Mouse (Mus musculus) limb, embryonic 15.5 days (tissue): Measurements from ENCODE around the gene Pbx4. TPM values are rescaled to one million over a fixed set of nuclear protein-coding genes. Genes with fewer than 3 reads are reported as not detected.
A peak's percentile ranks its signal among the peaks of the same experiment; 100 is the strongest.

Source experiments
- ATAC-seq: fragments of 200-750 bp; cut with Nextera tagmentation; 2 replicates; pipeline ENCODE4 v1.8.0; 2017; ENCODE audit warnings: low read depth, moderate TSS enrichment; ENCODE audit not compliant: insufficient number of reproducible peaks, low FRiP score, low TSS enrichment
- H3K27ac ChIP-seq: fragments of 300-500 bp; sonication (generic); 2 replicates; pipeline ENCODE4 v1.5.1; 2015; ENCODE audit warnings: moderate library complexity, mild to moderate bottlenecking, inconsistent platforms
- H3K27me3 ChIP-seq: fragments of 300-500 bp; sonication (generic); 2 replicates; pipeline ENCODE4 v1.6.1; 2015; ENCODE audit warnings: inconsistent platforms
- H3K36me3 ChIP-seq: fragments of 300-500 bp; sonication (generic); 2 replicates; pipeline ENCODE4 v1.6.1; 2015; ENCODE audit warnings: inconsistent platforms
- H3K4me1 ChIP-seq: fragments of 300-500 bp; sonication (generic); 2 replicates; pipeline ENCODE4 v1.6.1; 2015; ENCODE audit warnings: inconsistent platforms
- H3K4me2 ChIP-seq: fragments of 300-500 bp; sonication (generic); 2 replicates; pipeline ENCODE4 v1.6.1; 2015; ENCODE audit warnings: mild to moderate bottlenecking, inconsistent platforms
- H3K4me3 ChIP-seq: fragments of 300-500 bp; sonication (generic); 2 replicates; pipeline ENCODE4 v1.5.1; 2015; ENCODE audit warnings: mild to moderate bottlenecking, inconsistent platforms
- H3K9ac ChIP-seq: fragments of 300-500 bp; sonication (generic); 2 replicates; pipeline ENCODE4 v1.6.1; 2015; ENCODE audit warnings: inconsistent platforms
- H3K9me3 ChIP-seq: fragments of 300-500 bp; sonication (generic); 2 replicates; pipeline ENCODE4 v1.6.1; 2016; ENCODE audit warnings: inconsistent platforms
- WGBS: fragments of 180-500 bp; shearing (Covaris S2); methylation state at CpG from one replicate; pipeline ENCODE4 v1.1.7; 2015; 5-methylcytosine and 5-hydroxymethylcytosine counted together
- polyA plus RNA-seq: library from polyadenylated mRNA; unstranded; fragments of >200 nt; fragmentation: Nextera tagmentation; extraction: Ambion mirVana; gene quantifications from 2 replicates; pipeline ENCODE4 v1.2.1, GENCODE M21; 2015

The Pbx4 gene
- polyA plus RNA-seq, 1 experiment from 2014 or later: 4.7 TPM

DNA sequence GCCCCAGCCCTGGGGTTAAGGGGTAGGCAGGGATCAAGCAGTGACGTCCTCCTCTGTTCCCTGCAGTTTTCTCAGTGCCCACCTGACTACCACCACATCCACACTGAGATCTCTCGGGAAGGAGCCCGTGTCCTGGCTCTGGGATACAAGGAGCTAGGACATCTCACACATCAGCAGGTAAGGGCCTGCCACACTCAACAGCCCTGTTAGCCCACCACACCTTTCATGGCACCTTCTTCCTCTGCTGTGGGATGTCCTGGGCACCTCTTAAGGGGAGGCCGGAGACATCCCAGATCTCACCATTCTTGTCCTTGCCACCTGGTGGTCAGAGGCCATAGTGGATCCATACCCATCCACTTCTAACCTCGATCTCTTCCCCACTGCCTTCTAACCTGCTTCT, 32.3 kb upstream of the Pbx4 start:
- Histone ChIP-seq H3K27ac (no peak overlapping the region), H3K9ac (no peak overlapping the region), H3K4me2 (no peak overlapping the region), H3K27me3 (no peaks in the 10 kb centered on the region), H3K36me3 (peaks cover 97% of the 10 kb centered on the region), H3K4me3 (no peak overlapping the region), H3K4me1 (no peaks in the 10 kb centered on the region), H3K9me3 (no peaks in the 10 kb centered on the region)
- WGBS: 91% methylated on average over 5 of the region's 5 CpGs
- no peak for ATAC-seq

DNA sequence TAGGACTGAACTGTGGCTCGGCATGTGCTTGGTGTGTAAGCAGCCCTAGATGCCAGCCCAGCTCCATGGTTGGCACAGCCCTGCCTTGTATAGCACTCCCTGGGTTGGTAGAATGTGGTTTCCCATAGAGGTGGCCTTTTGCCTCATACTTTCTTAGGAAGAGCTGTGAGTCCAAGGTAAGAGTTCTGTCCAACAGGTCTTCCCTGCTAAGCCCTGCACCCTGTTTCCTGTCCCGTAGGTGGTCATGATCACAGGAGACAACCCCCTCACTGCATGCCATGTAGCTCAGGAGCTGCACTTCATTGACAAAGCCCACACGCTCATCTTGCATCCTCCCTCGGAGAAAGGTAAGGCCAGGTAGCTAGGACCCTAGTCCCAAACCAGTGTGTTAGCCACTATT, 30.5 kb upstream of the Pbx4 start:
- H3K4me3 ChIP-seq: no peak overlapping the region
- H3K36me3 ChIP-seq: peaks cover 97% of the 10 kb centered on the region
- H3K9me3 ChIP-seq: no peaks in the 10 kb centered on the region
- WGBS: 93% methylated on average over 4 of the region's 4 CpGs
- no peaks in the 10 kb centered on the region for H3K27me3 ChIP-seq
- H3K9ac ChIP-seq: no peak overlapping the region
- H3K4me2 ChIP-seq: no peak overlapping the region
- H3K27ac ChIP-seq: no peak overlapping the region
- H3K4me1 ChIP-seq: no peaks in the 10 kb centered on the region
- ATAC-seq: no peak

DNA sequence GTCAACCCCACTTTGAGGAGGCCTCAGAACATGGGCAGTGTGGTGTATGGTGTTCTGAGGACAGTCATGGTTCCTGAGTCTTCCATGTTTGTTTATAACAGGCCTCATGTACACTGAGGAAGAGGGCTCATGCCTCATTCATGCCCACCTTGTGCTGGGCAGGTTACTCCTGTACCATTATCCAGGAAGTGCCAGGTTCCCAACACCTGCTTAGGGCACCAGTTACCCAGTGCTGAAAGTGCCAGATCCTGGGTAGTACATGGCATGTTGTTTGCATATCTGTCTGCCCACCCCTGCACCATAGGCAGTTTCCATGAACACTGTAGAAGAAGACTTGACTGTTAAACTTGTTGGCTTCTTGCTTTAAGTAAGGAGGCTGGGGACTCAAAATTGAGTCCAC, 30.1 kb upstream of the Pbx4 start:
- Histone ChIP-seq H3K27ac (no peak overlapping the region), H3K4me1 (no peaks in the 10 kb centered on the region), H3K4me2 (no peak overlapping the region), H3K9me3 (no peaks in the 10 kb centered on the region), H3K4me3 (no peak overlapping the region), H3K36me3 (peaks cover 97% of the 10 kb centered on the region), H3K9ac (no peak overlapping the region), H3K27me3 (no peaks in the 10 kb centered on the region)
- no peak for ATAC-seq

DNA sequence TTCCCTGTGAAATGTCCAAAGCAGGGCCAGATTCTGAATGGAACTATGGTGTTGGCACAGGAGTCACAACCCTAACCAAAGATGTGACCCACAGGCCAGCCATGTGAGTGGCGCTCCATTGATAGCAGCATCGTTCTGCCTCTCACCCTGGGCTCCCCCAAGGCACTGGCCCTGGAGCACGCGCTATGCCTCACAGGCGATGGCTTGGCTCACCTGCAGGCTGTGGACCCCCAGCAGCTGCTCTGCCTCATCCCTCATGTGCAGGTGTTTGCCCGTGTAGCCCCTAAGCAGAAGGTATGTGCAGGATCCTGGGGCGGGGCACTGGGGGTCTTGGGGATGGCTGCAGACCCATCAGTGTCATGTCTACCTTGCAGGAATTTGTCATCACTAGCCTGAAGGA, 28.9 kb upstream of the Pbx4 start:
- no peak overlapping the region for H3K4me2 ChIP-seq
- no peaks in the 10 kb centered on the region for H3K27me3 ChIP-seq
- peaks cover 3% of the 10 kb centered on the region for H3K4me1 ChIP-seq
- peaks cover 96% of the 10 kb centered on the region for H3K36me3 ChIP-seq
- H3K27ac ChIP-seq: no peak overlapping the region
- WGBS: 96% methylated on average over 7 of the region's 7 CpGs
- no peak for ATAC-seq
- no peaks in the 10 kb centered on the region for H3K9me3 ChIP-seq
- H3K9ac ChIP-seq: no peak overlapping the region
- H3K4me3 ChIP-seq: no peak overlapping the region

DNA sequence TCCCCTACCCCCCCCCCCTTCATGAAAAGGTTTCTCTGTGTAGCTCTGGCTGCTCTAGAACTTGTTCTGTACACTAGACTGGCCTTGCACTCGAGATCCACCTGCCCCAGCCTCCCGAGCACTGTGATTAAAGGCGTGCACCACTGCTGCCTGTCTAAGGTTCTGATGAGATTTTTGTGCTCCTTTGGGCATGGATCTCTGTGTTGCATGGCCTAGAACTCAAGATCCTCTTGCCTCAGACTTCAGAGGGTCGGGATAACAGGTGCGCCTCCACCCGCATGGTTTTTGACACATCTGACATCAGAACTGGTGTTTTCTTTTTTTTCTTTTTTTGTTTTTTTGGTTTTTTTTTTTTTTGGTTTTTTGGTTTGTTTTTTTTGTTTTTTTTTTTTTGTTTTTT, 27.8 kb upstream of the Pbx4 start:
- no peaks in the 10 kb centered on the region for H3K9me3 ChIP-seq

DNA sequence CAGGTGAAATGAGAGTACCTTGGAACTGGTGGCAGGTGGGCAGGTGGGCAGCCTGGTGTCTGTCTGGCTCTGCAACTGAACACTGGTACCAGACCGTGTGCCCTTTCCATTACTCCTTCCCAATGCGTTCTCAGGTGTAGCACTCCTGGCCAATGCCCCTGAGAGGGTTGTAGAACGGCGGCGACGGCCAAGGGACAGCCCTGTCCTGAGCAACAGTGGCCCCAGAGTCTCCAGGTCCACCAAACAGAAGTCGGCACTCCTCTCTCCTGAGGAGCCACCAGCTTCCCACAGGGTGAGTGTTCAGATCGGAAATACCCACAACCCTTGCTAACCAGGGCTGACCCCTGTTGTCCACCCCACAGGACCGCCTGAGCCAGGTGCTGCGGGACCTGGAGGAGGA, 27.2 kb upstream of the Pbx4 start:
- Histone ChIP-seq H3K27ac (no peak overlapping the region), H3K9ac (no peak overlapping the region), H3K36me3 (peaks cover 81% of the 10 kb centered on the region), H3K4me3 (no peak overlapping the region), H3K4me2 (no peak overlapping the region), H3K9me3 (no peaks in the 10 kb centered on the region), H3K27me3 (no peaks in the 10 kb centered on the region), H3K4me1 (peaks cover 12% of the 10 kb centered on the region)
- WGBS: 92% methylated on average over 10 of the region's 10 CpGs
- ATAC-seq: no peak

More for the DNA sequence above, 27.8 kb upstream of the Pbx4 start:
- H3K4me1 ChIP-seq: peaks cover 12% of the 10 kb centered on the region
- no peak overlapping the region for H3K9ac ChIP-seq
- peaks cover 85% of the 10 kb centered on the region for H3K36me3 ChIP-seq
- no peak overlapping the region for H3K4me2 ChIP-seq
- no peaks in the 10 kb centered on the region for H3K27me3 ChIP-seq
- 93% methylated on average over 6 of the region's 6 CpGs for WGBS
- no peak overlapping the region for H3K27ac ChIP-seq
- no peak overlapping the region for H3K4me3 ChIP-seq
- no peak for ATAC-seq

DNA sequence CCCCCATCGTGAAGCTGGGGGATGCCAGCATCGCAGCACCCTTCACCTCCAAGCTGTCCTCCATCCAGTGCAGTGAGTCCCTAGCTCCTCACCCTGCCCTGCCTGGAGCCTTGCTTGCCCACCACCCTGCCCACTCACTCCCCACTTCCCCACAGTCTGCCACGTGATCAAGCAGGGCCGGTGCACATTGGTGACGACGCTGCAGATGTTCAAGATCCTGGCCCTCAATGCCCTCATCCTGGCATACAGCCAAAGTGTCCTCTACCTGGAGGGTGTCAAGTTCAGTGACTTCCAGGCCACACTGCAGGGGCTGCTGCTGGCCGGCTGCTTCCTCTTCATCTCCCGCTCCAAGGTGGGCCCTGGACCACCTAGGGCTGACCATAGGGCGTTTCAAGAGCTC, 26.8 kb upstream of the Pbx4 start:
- Histone ChIP-seq H3K4me3 (no peak overlapping the region), H3K4me2 (no peak overlapping the region), H3K36me3 (peaks cover 80% of the 10 kb centered on the region), H3K9ac (no peak overlapping the region), H3K4me1 (peaks cover 12% of the 10 kb centered on the region), H3K9me3 (no peaks in the 10 kb centered on the region), H3K27ac (no peak overlapping the region), H3K27me3 (no peaks in the 10 kb centered on the region)
- ATAC-seq: no peak
- 94% methylated on average over 9 of the region's 9 CpGs for WGBS

DNA sequence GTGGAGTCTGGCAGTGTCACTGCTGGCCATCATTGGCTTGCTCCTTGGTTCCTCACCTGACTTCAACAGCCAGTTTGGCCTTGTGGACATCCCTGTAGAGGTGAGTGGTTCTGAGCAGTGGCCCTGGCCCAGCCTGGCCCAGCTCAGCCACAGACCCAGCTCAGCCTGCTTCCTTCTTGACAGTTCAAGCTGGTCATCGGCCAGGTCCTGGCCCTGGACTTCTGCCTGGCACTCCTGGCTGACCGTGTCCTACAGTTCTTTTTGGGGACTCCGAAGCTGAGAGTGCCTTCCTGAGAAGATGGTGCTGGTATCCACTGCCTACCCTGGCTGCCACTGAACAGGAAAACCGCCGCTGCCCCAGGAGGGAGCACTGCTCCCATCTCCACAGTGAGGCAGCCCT, 25.1 kb upstream of the Pbx4 start:
- Histone ChIP-seq H3K27ac (no peak overlapping the region), H3K27me3 (no peaks in the 10 kb centered on the region), H3K4me1 (peaks cover 12% of the 10 kb centered on the region), H3K4me2 (no peak overlapping the region), H3K36me3 (peaks cover 75% of the 10 kb centered on the region), H3K9ac (no peak overlapping the region), H3K4me3 (no peak overlapping the region), H3K9me3 (no peaks in the 10 kb centered on the region)
- ATAC-seq: no peak
- WGBS: 90% methylated on average over 5 of the region's 5 CpGs

DNA sequence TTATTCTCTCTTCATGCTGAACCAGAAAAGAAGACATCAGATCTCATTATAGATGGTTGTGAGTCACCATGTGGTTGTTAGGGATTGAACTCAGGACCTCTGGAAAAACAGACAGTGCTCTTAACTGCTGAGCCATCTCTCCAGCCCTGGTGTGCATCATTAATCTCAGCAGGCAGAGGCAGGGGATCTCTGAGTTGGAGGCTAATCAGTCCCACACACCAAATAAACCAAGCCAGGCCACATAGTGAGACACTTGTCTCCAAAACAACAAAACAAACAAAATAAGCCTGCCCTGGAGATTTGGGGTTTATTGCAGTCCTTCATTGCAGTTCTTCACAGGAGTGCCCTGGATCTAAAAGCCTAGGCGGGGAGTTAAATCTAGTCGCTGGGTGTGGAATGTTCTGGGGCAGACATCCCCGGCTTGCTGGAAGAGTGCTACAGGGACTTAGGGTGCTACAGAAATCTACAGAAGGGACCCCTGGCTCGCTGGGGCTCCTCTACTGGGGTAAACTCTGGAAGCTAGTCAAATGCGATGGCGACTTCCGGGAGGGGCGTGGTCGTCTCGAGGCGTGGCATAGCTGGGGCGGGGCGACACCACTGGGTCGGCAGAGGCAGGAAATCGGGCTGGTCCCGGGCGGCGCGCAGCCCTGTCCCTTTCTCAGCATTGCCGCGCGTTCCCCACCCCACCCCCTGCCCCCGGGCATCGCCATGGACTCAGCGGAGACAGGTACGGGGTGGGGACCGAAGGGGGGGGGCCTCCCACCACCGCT, 24.0 kb upstream of the Pbx4 start, which contains the start of gene Gmip:
TSS of gene Gmip (plus strand) at position 586 of the 770 bp plus-strand sequence.
- H3K4me3 ChIP-seq: peak within 1 kb of the TSS; percentile 54
- H3K27me3 ChIP-seq: no peaks in the 10 kb centered on the region
- WGBS: 6% methylated on average over 28 of the region's 28 CpGs
- H3K9me3 ChIP-seq: no peaks in the 10 kb centered on the region
- H3K27ac ChIP-seq: peak within 1 kb of the TSS; percentile 38
- peaks cover 12% of the 10 kb centered on the region for H3K4me1 ChIP-seq
- H3K9ac ChIP-seq: peak within 1 kb of the TSS; percentile 55
- H3K36me3 ChIP-seq: peaks cover 67% of the 10 kb centered on the region
- H3K4me2 ChIP-seq: peak within 1 kb of the TSS; percentile 88
- peak; percentile 71 for ATAC-seq

DNA sequence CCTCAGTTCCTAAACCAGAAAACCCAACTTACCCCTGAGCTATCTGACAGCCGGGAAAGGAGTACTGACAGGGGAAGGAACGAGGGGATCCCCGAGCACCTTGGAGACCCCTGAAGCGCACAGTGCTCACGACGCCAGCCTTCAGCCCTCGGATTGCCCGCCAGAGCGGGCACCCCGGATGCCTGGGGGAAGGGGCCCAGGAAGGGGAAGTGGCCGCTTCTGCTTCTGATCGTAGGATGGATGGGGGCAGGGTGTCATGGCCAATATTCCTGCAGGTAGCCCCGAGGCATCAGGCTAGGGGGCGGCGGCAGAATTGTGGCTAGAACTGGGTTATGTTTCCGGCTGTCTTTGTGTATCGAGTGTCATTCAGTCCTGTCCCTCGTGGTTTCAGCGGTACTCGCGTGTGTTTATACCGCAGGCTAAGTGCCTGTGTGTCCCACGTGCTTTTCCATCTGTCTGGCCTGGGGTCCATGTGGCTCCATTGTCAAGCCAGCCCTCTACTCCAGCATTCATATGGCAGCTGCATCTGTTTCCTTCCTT, 23.4 kb upstream of the Pbx4 start:
- peak overlapping the region; percentile 38; the same call in 1 of the 2 replicates for H3K27ac ChIP-seq

DNA sequence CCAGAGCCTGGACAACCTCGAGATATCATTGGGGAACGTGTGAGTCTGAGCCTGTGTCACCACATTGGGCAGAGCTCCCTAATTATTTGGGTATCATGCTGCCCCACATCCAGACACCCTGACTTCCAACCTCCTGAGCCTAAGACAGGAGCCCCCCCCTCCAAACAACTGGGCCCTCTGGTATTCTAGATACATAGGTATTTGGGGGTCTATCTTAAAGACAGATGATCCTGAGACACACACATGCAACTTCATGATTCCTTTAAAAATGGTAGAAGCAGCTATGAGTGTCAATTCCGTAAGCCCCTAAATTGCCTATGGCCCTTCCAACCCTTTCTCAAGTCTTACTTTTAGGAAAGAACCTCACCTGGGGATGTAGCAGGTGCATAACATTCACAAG, 22.5 kb upstream of the Pbx4 start:
- 60% methylated on average over 3 of the region's 3 CpGs for WGBS
- Histone ChIP-seq H3K4me1 (peaks cover 12% of the 10 kb centered on the region), H3K9ac (no peak overlapping the region), H3K9me3 (no peaks in the 10 kb centered on the region), H3K27ac (no peak overlapping the region), H3K4me2 (no peak overlapping the region; the same call in 1 of the 2 replicates), H3K36me3 (peaks cover 67% of the 10 kb centered on the region), H3K27me3 (no peaks in the 10 kb centered on the region), H3K4me3 (no peak overlapping the region)
- ATAC-seq: no peak

More for the DNA sequence above, 23.4 kb upstream of the Pbx4 start:
- no peaks in the 10 kb centered on the region for H3K9me3 ChIP-seq
- H3K36me3 ChIP-seq: peaks cover 67% of the 10 kb centered on the region
- ATAC-seq: no peak
- peak overlapping the region; percentile 55 for H3K9ac ChIP-seq
- peak overlapping the region; percentile 88 for H3K4me2 ChIP-seq
- H3K27me3 ChIP-seq: no peaks in the 10 kb centered on the region
- H3K4me1 ChIP-seq: peaks cover 12% of the 10 kb centered on the region
- H3K4me3 ChIP-seq: peak overlapping the region; percentile 54
- WGBS: under 1% methylated on average over 23 of the region's 23 CpGs

DNA sequence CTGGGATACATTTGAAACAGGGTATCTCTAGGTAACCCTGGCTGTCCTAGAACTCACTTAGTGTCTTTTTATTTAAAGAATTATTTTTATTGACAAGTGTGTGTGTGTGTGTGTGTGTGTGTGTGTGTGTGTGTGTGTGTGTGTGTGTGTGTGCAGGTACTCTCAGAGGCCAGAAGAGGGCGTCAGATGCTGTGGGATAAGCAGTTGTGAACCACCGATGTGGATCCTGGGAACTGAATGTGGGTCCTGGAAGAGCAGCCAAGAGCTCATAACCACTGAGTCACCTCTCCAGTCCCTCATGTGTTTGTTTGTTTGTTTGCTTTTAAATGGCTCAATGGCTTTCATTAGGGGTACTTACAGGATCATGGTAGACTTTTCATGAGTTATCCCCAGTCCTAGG, 17.4 kb upstream of the Pbx4 start:
- Histone ChIP-seq H3K4me2 (no peak overlapping the region), H3K27me3 (no peaks in the 10 kb centered on the region), H3K9ac (no peak overlapping the region), H3K36me3 (peaks cover 72% of the 10 kb centered on the region), H3K27ac (no peak overlapping the region), H3K9me3 (no peaks in the 10 kb centered on the region), H3K4me1 (no peaks in the 10 kb centered on the region), H3K4me3 (no peak overlapping the region)
- 79% methylated on average over 2 of the region's 2 CpGs for WGBS
- ATAC-seq: no peak
